Mouse (Mus musculus): ENCODE data around the gene Lbh.

Gene Lbh

DNA sequence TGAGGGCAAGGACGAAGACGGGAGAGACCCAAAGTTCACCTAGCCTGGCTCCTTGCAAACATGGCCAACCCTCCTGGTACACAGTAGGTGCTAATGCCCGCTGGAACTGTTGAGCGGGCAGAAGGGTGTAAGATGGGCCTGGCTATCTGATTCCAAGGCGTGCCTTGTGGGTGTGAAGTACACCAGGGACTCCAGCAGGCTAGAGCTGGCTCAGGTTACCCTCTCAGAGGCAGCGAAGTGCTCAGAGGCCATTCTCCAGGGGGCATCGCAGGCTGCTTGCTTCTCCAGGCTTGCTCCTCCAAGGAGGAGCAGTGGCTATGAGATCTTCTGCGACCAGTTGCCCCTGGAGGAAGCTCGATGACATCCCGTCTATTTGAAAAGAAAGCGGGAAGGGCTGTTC lies 6.8 kb upstream of the Lbh start:
- DNase-seq (ENCODE audit: low read depth in 2 of 2, low spot score in 2 of 2), result no peak

DNA sequence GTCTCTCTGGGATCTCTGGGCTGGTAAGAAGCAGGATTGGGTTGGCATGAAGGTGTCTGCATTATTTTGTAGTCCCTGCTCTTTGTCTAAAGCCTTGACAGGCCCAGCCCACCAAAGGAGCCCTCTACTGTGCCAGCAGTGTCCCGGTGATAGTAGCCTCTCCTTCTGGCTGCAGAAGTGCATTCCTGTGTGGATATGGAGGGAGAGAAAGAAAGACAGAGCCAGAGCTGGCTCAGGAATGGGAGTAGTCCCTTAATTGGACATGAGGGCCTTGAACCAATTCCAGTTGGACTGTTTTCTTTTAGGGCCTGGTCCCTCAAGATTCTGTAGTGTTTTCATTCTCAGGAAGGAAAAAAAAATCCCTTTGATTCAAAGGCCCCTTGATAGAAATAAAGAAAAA lies 6.4 kb upstream of the Lbh start:
- no peak for DNase-seq (ENCODE audit: low read depth in 2 of 2, low spot score in 2 of 2)

DNA sequence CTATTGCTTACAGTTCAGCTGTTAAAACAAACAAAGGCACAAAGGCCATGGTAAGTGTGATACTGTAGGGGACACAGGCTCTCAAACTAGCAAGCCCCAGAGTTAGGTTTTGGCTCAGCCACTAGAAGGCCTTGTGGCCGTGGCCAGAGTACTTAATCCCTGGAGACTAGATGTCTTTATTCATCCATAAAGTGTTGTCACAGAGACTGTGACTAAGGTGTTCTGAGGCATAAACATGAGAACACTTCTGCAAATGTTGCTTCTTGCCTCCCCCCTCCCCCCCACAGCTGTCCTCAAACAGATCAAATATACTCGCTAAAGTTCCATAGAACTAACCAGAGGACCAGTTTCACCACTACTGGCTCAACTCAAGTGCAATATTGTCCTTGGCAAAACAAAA lies 4.0 kb upstream of the Lbh start:
- no peak for DNase-seq (ENCODE audit: low read depth in 2 of 2, low spot score in 2 of 2)

DNA sequence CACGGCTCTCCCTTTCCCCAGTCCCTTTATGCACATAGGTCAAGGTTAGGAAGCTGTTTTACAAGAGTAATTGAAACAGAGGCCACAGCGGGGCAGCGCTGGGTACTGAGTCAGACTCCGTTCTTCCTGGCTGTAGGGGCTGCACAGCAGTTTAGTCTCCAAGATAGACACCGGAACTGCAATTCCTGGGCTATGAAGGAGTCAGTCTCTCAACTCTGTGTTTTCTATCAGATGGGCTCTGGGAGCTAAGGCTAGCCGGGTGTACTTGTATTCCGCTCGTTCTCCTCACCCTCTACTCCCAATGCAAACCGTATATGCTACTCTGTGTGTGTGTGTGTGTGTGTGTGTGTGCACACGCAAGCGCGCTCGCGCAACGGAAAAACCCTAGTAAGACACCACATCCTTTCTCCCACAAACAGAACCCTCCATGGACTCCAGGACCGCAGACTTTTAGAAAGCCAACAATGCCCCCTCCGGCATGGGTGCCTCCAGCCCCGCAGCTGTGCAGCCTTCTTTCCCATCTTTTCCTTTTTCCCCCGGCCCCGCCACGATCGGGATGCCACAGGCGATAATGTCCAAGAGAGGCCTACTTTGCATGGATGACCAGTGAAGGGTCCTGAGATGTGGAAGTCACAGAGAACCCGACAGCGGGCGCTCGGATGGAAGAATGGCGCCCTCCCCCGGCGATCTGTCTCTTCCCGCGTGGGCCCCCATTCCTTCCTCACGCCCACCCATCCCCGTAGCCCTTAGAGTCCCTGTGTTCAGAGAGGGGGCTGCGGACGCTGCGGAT lies 669 bp upstream of the Lbh start:
- peak; percentile 73 to 79 for DNase-seq (ENCODE audit: low read depth in 2 of 2, low spot score in 2 of 2)

DNA sequence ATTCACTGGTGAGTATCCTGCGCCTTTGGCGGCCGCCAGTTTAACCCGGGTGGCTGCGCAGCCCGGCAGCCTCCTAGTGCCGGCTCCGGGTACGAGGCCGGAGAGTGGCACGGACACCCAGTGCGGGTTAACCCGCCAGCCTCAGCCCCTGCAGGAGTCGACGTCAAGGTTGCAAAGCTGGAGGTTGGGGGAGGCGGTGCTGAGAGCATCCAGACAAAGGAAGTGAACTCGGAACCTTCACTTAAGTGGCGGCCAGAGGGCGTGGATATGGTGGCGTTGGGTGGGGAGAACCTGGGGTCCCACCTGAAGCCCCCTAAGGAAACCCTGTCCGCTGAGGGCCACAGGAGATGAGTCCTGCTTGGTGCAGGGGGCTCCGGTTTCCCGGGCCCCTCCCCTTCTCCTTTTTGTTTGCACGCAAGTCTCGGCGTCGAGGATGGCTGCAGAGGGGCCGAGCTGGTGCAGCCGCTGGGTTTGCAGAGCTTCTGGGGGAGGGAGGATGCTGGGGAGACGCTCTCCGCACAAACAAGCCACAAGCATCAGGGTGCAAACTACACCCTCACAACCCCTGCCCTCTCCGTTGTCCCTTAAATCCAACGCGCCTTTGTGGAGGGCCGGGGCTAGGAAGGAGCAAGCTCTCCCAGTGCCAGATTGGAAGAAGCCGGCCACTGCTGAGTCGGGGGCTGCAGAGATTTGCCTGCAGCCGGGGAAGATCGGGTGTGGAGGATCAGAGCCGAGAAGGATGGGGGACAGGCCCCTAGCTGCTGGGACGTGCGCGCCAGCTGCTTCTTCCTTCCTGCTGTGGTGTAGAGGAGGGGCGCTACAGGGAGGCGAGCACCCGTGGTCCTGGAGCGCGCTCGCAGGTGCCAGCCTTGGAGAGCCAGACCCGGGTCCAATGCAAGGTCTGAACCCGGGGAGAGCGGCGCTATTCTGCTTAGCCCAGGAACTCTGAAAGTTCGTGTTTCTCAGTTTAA lies 751 bp downstream of the Lbh start:
- DNase-seq (ENCODE audit: low read depth in 2 of 2, low spot score in 2 of 2), result peak; percentile 61 to 65

DNA sequence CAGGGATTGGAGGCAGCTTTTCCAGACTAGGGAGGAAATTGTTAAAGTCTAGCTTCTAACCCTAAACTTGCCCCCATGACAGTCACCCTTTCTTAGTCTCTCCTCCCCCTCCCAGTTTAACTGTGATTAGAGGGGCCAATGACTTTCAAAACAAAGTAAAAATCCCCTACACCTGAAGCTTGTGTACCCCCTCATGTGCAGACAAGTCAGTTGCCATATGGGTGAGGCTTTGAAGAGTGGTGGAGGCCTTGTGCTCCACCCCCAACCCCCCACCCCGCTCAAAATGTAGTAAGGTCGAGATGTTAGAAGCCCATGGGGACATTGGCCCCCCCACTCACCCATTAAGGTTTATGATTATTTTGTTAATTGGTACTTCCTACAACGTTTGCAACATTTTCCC lies 1.5 kb downstream of the Lbh start:
- no peak for DNase-seq (ENCODE audit: low read depth in 2 of 2, low spot score in 2 of 2)

DNA sequence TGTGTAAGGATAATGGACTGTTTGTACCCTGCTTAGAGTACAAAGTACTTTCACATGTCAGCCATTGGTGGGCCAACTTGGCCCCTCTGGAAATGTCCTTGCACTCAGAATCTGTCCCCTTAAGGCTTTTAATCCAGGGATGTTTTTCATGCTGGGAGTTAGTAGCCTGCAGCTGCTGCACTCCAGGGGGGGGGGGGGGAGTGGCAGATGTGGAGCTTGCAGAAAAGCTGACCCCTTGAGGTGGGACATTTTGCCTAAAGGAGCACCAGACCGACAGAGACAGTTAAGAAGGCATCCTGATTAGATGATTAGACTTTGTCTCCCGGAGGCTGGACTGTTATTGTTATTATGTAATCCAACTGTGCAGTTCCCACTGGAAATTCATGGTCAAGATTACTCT lies 2.3 kb downstream of the Lbh start:
- no peak for DNase-seq (ENCODE audit: low read depth in 2 of 2, low spot score in 2 of 2)

DNA sequence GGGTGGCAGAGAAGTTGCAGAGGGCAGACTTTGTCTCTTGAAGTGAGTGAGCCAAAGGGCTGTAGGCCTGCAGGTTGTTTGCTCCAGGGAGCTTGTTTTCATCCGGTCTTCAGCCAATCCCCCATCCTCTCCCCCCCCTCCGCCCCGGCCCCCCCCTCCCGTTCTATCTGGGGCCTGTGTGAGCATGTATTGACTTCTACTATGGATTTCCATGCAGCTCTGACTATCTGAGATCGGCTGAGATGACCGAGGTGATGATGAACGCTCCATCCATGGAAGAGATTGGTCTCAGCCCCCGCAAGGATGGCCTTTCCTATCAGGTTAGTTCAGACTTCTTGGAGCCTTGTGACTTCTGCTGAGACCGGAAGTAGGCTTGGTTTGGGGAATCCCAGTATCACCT lies 2.9 kb downstream of the Lbh start:
- DNase-seq (ENCODE audit: low read depth in 2 of 2, low spot score in 2 of 2), result no peak

DNA sequence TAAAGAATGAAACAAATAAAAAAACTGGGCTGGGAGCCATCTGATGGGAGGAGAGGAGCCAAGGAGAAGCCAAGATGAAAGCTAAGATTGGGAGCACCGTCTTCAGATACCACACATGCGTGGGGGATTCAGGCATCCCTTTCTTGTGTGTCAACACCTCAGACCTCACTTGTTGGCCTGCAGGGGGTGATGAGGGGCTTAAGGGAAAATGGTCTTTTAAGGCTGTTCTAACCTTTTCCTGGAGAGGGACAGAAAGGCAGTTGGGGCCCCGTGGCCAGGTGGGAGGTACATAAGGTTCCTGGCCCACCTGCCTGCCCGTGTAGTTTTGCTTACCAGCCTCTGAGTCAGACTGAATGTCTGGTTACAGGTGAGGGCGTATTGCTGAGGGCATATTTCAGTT lies 4.1 kb downstream of the Lbh start:
- DNase-seq (ENCODE audit: low read depth in 2 of 2, low spot score in 2 of 2), result no peak

DNA sequence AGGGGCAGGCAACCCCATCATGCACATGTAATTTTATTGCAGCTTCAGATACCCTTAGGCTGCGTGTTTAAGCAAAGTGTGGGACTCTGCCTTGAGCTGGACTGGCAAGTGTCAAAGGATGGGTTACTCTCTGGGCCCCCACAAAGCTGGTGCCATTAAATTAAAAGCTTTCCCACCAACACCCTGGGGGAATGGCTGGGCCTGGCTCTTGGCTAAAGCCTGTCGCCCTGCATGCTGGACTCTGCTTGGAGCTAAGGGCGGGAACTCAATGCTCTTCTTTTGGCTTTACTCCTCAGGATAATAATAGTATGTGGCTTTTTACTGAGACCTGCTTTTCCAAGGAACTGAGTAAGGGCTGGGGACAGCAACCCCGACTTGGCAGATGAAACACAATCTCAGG lies 5.2 kb downstream of the Lbh start:
- DNase-seq (ENCODE audit: low read depth in 2 of 2, low spot score in 2 of 2), result no peak

DNA sequence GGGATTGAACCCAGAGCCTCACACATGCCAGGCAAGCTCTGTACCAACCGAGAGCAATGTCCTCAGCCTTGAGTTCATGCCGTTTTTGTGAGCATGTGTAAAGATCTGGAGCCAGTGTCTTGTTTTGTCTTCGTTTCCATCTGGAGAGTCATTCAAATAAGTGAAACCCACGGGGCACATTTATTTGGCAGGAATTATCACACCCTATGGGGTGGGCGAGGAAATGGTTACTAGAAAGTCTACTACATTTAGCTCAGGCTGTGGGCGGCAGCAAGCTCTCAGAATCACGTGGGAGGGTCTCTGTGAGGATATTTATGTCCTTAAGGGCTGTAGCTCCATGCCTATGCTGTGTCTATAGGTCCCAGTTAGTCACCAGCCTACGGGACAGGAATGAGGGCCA lies 6.2 kb downstream of the Lbh start:
- DNase-seq (ENCODE audit: low read depth in 2 of 2, low spot score in 2 of 2), result no peak

DNA sequence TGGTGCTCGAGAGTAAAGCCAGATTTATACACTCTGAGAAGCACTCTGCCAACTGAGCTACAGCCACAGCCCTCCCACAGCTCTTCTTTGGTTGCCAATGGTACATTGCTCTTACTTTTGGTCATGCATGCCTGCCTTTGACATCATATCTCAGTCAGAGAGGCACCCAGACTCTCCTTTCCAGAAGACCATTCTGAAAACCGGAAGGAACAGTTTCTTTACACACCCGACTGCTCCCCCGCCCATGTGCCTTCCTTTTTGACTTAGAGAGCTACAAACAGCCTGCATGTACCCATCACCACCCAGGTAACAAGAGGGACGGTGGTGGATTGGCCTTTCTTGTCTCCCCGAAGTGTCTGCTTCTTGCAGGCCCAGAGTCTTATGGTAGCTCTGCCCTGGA lies 7.0 kb downstream of the Lbh start:
- peak in 1 of 2 experiments; percentile 44 for DNase-seq (ENCODE audit: low read depth in 2 of 2, low spot score in 2 of 2)

DNA sequence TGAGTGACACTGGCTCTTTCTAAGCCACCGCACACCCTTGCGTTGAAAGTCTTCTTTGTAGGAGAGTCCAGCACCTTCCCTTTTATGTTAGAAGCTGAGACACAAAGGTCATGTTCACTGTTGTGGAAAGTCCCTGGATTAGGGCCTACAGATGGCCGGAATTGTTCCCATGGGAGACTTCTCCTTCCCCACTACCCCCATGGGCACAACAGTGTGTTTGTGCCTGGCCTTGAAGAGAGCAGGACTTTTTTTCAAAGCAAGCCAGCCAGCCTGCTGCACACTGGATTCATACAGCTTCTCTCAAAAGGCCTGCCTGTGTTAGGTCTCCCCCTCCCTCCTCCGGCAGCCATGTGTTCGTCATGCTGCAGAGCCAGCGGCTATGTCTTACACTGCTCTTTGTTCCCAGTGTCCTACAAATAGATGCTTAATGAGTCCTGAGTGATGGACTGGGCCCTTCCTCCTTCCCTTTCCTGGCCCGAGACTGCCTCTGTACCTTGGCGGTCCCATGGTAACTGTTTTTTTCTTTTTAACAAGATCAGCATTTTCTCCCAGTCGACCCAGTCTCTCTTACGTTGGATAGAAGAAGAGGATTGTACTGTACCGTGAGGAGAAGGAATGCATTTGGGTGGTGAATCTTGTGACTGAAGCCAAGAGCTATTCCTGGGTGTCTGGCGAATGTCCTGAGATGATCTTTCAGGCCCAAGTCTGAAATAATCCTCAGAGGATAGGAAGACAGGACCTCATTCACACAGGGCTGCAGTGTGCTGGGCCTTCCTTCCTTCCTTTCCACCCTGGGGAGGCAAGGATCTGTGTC lies 7.9 kb downstream of the Lbh start:
- DNase-seq (ENCODE audit: low read depth in 2 of 2, low spot score in 2 of 2), result no peak

DNA sequence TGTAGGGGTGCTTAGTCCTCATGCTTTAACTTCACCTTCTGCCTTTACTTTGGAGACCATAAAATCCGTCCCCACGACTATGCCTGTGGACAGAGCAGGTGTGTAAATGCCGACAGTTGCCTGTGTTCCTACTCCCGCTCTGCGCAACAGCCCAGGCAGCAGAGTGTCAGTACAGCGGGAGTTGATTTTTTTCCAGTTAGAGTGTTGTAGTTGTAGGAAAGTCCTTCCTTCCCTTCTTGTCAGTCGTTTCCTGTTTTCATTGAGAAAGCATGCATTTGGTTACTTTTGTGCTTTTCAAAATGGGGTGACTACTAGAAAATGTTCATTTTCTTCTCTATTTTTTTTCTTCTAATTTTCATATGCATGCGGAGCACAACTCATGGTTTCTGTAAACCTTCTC lies 8.9 kb downstream of the Lbh start:
- DNase-seq (ENCODE audit: low read depth in 2 of 2, low spot score in 2 of 2), result no peak

DNA sequence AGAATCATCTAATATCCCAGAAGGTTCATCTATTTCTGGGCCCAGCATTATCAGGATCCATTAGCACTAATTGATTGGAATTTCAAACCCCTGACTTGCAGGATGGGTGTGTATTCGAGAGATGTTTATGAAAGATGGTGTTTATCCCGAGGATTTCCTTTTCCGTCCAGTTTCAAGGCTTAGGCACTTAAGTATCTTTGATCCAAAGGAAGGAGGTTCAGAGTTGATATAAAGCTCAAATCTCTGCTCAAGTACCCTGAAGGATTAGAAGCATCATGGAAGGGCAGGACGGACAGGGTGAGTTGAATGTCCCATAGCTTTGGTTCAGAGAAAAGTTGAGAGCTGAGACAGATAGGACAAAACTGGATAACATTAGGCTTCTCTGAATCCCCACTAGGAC lies 15.0 kb downstream of the Lbh start:
- DNase-seq (ENCODE audit: low read depth in 2 of 2, low spot score in 2 of 2), result no peak

DNA sequence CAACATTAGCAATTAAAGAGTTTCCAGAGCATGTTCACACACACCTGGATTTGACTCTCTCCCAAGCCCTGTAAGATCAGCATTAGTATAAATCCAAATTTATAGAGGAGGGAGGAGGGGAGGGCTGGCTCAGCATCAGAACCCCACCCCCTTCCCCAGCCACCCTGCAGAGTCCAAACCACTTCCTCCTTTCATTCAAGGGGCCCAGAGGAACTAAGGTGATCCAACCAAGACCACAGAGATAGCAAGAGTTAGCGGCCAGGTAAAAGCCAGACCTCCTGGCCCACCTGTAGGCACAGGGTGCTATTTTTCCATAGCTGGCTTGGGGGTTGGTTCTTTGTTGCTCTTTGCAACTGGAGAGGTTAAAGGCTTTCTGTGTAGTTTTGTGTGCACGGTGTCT lies 16.0 kb downstream of the Lbh start:
- peak in 1 of 2 experiments; percentile 55 for DNase-seq (ENCODE audit: low read depth in 2 of 2, low spot score in 2 of 2)

DNA sequence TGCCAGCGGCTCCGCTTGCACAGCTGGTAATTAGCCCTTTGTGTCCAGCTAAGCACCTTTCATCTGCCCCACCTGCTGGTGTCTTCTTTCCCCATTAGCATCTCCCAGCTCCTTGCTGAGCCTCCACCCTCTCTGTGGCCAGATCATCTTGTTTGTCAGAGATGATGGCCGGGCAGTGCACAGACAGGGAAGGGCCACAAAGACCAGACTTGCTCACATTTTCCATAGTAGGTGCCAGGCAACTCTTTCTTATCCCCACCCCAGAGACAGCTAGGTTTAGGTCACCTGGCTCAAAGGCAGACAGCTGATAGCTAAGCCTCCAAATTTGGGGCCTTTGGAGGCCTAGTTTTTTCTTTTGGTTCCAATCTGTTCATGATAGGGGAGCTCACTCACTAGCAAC lies 16.5 kb downstream of the Lbh start:
- DNase-seq (ENCODE audit: low read depth in 2 of 2, low spot score in 2 of 2), result no peak

DNA sequence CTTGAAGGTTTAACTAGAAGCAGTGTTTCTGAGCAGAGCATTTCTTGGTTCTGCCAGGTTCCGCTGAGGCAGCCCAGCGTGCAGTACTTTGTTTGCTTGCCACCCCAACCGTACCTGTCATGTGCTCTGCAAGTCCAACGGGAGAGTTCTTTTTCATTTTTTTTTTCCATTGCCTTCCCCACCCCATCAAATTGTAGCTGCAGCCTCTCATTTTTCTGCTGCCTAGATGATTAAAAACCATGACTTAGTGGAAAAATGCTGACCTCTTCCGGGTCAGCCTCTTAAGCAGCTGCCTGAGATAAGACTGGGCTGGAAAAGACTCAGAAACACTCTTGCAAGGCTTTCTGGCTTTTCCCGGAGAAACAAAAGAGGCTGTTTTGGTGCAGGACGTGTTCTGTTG lies 17.8 kb downstream of the Lbh start:
- DNase-seq (ENCODE audit: low read depth in 2 of 2, low spot score in 2 of 2), result no peak

DNA sequence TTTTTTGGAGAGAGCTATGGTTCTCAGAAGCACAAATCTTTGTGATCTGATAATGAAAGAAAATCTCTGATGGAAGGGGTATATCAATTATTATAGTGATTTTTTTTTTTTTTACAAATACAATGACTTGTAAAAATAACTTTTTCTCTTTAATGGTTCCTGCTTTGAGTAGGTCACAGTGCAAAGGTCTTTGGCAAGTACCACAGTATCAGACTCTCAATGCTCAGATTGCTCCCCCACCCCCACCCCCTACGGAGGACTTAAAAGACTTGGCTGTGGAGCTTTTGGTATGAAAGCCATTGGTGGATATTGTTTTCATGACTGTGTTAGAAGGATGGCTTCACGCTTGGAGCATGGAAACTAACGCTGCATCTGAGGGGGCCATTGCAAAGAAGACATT lies 18.2 kb downstream of the Lbh start:
- no peak for DNase-seq (ENCODE audit: low read depth in 2 of 2, low spot score in 2 of 2)

DNA sequence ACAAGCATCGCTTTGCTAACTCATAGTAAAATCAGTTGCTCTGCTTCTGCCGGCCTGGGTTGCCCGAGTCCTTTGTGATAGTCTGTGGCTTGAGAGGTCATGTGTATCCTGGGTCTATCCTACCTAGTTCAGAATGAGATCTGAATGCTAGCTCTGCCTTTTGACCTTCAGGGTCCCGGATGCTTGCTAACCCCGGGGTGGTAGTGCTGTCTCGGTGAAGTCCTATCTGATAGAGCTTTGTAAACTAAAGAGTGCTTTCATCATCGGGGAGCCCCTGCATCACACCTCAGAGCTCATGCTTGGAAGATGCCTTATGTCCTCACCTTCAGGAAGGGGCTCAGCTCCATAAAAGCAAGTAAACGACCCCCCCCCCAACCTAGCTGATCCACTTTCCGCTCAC lies 19.1 kb downstream of the Lbh start:
- DNase-seq (ENCODE audit: low read depth in 2 of 2, low spot score in 2 of 2), result no peak

DNA sequence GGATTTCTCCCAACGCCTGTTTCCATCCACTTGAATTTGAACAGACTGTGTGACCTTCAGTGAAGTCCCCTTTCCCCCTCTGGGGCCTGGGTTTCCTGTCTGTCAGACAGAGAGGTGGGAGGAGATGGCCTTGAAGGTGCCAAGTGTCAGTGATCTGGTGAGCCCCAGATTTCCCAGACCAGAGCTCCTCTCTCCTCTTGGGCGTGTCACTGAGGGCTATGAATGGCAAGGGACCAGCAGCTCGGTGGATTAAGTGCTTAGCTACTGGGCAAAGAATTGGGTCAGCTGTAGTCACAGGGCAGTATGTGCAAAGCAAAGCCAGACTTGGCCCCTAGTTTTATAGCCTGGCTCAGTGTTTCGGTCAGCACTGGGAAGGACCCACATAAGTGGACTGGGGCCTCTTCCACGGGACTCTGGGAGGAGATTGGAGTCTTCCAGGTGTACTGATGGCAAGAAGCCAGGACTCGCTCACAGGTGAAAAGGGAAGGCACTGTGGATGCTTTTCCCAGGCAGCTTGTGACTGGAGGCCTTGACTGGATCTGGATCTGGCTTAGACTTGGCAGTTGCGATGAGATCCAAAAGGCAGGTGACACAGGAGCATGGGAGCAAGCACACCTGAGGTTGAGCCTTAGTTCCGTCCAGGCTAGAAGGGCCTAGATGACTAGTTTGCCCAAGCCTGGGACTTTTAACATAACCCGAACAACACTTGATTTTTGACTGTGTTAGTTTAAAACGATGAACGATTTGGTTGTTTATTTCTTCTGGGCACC lies 20.1 kb downstream of the Lbh start:
- DNase-seq (ENCODE audit: low read depth in 2 of 2, low spot score in 2 of 2), result no peak

Measured in CD8-positive naive resting alpha-beta T cell, adult 2 months (primary cell).